Mouse (Mus musculus): ENCODE data around the gene Ypel1. TPM values are rescaled to one million over a fixed set of nuclear protein-coding genes. Genes with fewer than 3 reads are reported as not detected.

Ypel1 gene
- 96.2 and 97.4 TPM in 2 replicates for polyA plus RNA-seq (2016; fragmentation: Nextera tagmentation; extraction: Ambion mirVana)

DNA sequence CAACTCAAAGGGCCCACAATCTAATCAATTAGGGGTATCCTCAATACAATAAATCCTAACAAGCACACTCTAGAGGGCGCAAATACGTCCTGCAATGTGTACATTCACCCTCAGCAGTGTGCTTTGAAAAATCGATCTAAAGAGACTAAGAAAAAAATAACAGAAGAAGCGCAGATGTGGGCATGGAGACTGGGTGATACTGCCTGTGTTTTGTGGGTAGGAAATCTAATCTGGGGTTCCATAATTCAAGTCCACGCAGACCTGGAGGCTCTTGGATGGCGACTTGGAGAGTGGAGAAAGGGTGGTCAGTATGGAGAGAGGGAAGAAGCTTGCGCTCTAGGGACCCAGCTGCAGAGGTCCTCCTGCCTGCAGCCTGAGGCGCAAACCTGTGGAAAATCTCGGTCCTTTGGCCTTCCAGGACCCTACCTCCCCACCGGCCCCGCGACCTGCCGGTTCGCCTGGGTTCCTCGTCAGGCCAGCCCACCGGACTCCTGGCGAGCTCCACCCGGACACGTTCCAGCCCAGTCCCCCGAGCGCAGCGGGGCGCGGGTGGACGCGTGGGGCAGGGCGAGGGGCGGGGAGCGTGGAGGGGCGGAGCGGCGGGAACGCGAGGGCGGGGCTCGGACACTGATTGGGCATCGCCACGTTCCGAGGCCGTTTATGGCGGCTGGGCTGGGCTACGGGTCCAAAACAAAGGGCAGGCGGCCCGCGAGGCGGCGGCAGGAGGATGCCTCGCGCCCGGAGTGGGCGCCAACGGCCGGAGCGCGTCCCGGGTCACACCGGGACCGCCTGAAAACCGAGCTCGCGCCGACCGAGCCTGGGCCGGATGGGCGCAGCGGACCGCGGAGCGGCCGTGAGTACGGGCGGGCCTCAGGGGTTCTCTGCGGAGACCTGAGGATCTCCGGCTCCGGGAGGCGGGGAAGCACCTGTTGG, at the start of gene Ypel1:
Ypel1 (plus strand) TSS at position 186 of the 933 bp plus-strand sequence.
- H3K36me3 ChIP-seq (replicated peaks): peaks cover 31% of the 10 kb centered on the region
- peak within 1 kb of the TSS; percentile 71 for H3K4me3 ChIP-seq
- under 1% methylated on average over 76 of the region's 76 CpGs for WGBS
- peaks cover under 1% of the 10 kb centered on the region; the same call in 1 of the 2 replicates for H3K9me3 ChIP-seq
- H3K27me3 ChIP-seq (ENCODE audit: poor library complexity, severe bottlenecking): no peaks in the 10 kb centered on the region
- peaks cover 20% of the 10 kb centered on the region for H3K4me1 ChIP-seq
- peak within 1 kb of the TSS; percentile 96 for H3K27ac ChIP-seq
- peak; percentile 94 for DNase-seq (ENCODE audit: extremely low spot score, low spot score)

DNA sequence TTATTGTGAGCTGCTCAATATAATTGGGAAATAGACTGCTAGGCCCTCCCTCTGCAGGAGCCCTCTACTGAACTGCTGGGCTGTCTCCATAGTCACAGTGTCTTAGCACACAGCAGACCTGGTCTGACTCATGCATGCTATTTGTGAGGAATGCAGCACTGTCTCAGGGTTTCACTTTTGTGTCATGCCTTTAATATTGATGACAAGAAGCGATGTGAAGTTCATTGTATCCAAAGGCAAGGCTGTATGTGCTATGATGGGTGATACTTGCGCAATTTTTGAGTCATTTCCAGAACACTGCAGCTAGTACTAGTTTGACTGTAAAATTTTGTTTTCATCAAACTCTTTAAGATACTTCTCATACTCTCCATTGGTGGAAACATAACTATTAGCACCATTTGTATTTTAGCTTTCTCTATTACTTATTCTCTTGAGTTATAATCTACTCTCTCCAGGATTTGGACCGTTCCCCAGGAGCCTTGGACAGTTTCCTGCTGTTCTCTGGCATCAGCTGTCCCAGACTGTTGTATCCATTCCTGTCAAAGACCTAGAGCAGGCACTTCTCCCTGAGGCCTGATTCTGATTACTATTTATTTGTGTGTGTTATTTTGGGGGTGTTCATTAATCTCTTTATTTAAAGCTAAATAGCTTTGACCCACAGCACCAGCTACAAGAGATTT, 44.9 kb upstream of the Ypel1 start:
- 96% methylated on average over 3 of the region's 3 CpGs for WGBS
- Histone ChIP-seq H3K4me3 (no peak overlapping the region), H3K27ac (no peak overlapping the region), H3K4me1 (no peaks in the 10 kb centered on the region), H3K36me3 (replicated peaks) (peaks cover 91% of the 10 kb centered on the region), H3K9me3 (no peaks in the 10 kb centered on the region), H3K27me3 (ENCODE audit: poor library complexity, severe bottlenecking) (no peaks in the 10 kb centered on the region)
- DNase-seq (ENCODE audit: extremely low spot score, low spot score): no peak

DNA sequence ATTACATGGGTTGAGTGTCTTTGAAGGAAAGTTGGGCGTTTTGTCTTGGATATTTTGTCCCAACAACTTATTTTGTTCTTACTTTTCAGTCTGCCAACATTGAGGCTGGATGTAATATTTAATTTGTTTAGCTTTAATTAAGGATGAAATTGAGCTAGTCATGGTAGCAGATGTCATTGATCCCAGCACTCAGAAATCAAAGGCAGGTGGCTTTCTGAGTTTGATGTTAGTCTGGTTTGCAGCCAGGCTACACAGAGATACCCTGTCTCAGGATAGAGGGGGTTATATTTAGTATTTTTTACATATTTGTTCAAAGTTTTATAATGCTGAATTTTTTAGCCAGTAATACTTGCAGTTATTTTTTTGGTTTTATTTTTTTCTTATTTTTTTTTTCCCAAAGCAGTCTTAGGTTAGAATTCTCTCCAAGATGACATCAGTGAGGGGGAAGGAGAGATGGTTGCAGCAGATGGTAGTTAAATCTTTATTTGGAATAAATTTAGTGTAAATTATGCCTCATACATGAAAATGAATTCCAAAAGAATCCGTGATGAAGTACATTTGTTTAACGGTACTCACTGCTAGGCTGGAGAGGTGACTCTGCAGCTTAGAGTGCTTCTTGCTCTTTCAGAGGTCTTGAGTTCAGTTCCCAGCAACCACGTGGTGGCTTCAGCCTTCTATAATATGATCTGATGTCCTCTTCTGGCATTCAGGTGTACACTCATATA, 39.4 kb upstream of the Ypel1 start:
- Histone ChIP-seq H3K27me3 (ENCODE audit: poor library complexity, severe bottlenecking) (no peaks in the 10 kb centered on the region), H3K4me1 (no peaks in the 10 kb centered on the region), H3K27ac (no peak overlapping the region), H3K4me3 (no peak overlapping the region), H3K9me3 (no peaks in the 10 kb centered on the region), H3K36me3 (replicated peaks) (peaks cover 89% of the 10 kb centered on the region)
- 91% methylated on average over 4 of the region's 4 CpGs for WGBS
- DNase-seq (ENCODE audit: extremely low spot score, low spot score): no peak

DNA sequence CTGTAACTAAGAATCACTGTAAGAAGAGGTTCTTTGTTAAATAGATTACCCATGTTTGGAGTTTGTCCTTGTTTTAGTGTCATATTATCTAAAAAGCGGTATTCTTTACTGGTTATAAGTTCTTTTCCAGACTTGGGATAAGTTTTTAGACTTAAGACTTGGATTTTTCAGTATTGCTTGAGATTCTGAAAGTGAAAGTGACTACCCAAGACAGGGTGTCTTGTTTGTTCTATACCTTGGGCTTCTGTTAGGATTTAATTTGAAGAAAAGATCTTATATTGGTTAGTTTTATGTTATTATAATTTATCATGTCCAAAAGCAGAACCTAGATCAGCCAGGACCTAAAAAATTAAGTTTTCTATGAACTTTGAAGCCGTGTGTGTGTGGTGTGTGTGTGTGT, 35.7 kb upstream of the Ypel1 start:
- Histone ChIP-seq H3K9me3 (no peaks in the 10 kb centered on the region), H3K27ac (no peak overlapping the region), H3K4me3 (no peak overlapping the region), H3K4me1 (no peaks in the 10 kb centered on the region), H3K27me3 (ENCODE audit: poor library complexity, severe bottlenecking) (no peaks in the 10 kb centered on the region), H3K36me3 (replicated peaks) (peaks cover 92% of the 10 kb centered on the region)
- WGBS: 96% methylated on average over 2 of the region's 2 CpGs
- no peak for DNase-seq (ENCODE audit: extremely low spot score, low spot score)

DNA sequence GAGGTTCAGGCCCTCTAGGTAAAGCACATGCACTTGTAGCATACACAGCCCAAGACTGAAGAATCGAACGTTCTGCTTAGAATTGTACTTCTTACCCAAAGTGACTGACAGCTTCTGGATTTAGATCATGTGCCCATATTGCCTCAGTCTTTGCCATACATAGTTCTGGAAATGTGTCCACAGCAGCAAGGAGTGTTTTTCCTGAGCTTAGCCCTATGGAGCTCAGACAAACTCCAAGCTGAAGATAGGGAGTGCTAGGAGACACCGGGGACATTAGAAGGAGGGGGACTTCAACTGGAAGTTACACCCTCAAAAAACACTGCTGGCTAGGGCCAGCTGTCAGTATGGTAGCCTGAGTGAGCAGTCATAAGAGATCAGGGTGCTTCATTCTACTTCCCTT, 28.8 kb upstream of the Ypel1 start:
- Histone ChIP-seq H3K36me3 (replicated peaks) (peaks cover 100% of the 10 kb centered on the region), H3K4me3 (no peak overlapping the region), H3K9me3 (no peaks in the 10 kb centered on the region), H3K27ac (no peak overlapping the region), H3K4me1 (no peaks in the 10 kb centered on the region), H3K27me3 (ENCODE audit: poor library complexity, severe bottlenecking) (no peaks in the 10 kb centered on the region)
- 94% methylated on average over 3 of the region's 3 CpGs for WGBS
- no peak for DNase-seq (ENCODE audit: extremely low spot score, low spot score)

DNA sequence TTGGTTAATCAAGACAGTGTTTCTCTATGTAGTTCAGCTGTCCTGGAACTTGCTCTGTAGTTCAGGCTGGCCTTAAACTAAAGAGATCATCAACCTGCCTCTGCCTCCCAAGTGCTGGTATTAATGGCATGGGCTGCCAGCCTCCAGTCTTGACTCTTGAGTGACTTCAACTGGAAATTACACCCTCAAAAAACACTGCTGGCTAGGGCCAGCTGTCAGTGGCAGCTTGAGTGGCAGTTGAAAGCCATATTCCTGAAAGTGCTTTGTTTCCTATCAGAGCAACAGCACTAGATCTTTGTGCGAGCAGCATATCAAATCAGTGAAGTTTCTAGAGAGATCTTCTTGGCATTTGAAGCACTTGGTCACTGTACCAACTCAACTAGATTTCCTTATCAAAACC, 28.1 kb upstream of the Ypel1 start:
- Histone ChIP-seq H3K4me1 (no peaks in the 10 kb centered on the region), H3K4me3 (no peak overlapping the region), H3K27me3 (ENCODE audit: poor library complexity, severe bottlenecking) (no peaks in the 10 kb centered on the region), H3K36me3 (replicated peaks) (peaks cover 100% of the 10 kb centered on the region), H3K9me3 (no peaks in the 10 kb centered on the region), H3K27ac (no peak overlapping the region)
- WGBS: 100% methylated on average over 1 of the region's 1 CpGs
- DNase-seq (ENCODE audit: extremely low spot score, low spot score): no peak

DNA sequence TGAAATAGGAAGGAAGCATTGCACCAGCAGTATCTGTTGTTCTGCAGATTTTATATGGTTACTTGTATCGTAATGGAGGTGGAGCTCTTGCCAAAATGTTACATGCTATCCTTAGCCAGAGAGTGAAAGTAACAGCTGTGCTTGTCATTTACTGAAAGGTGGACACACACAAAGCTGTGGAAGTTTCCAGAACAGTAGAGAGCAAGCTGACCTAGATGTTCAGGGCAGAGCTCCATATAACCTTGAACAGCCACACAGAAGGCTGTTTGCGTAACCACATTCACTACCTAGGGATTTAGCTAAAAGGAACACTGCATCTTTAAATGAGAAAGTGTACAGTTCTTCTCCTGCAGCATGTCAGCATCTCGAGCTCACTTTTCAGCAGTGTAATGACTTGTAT, 25.2 kb upstream of the Ypel1 start:
- Histone ChIP-seq H3K27me3 (ENCODE audit: poor library complexity, severe bottlenecking) (no peaks in the 10 kb centered on the region), H3K36me3 (replicated peaks) (peaks cover 97% of the 10 kb centered on the region), H3K9me3 (no peaks in the 10 kb centered on the region), H3K27ac (no peak overlapping the region), H3K4me1 (no peaks in the 10 kb centered on the region), H3K4me3 (no peak overlapping the region)
- no peak for DNase-seq (ENCODE audit: extremely low spot score, low spot score)
- 95% methylated on average over 3 of the region's 3 CpGs for WGBS

DNA sequence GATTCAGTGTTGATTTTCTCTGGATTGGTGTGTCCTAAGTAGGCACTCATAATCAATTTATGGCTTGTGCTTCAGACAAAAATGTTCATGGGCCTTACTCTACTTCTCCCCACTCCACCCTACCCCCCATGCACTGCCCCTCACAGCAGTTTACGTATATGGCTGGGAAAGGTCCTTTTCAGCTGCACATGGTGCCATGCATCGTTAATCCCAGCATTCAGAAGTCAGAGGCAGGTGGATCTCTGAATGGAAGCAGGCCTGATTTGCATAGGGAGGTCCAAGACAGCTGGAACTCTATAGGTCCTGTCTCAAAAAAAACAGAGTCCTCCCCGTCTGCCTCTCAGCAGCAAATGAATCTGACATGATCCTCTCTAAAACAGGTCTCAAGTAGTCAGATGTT, 24.2 kb upstream of the Ypel1 start:
- H3K36me3 ChIP-seq (replicated peaks): peaks cover 97% of the 10 kb centered on the region

DNA sequence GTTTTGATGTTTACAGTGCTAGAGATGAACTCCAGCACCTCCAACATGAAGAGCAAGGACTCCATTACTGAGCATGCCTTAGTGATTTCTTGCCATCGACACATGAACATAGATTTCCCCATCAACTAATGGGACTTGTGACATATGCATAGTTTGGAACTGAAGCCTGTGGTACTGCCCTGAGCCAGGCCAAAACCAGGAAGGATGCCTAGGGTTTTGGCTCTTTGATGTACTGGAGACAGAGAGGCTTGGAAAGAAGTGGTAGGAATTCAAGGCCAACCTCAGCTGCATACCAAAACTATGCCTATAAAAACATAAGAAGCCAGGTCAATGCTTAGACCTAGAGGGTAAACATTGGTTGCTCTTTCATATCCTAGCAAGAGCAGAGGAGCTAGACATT, 19.6 kb upstream of the Ypel1 start:
- Histone ChIP-seq H3K9me3 (no peaks in the 10 kb centered on the region), H3K4me1 (no peaks in the 10 kb centered on the region), H3K4me3 (no peak overlapping the region), H3K27ac (no peak overlapping the region), H3K36me3 (replicated peaks) (peaks cover 53% of the 10 kb centered on the region), H3K27me3 (ENCODE audit: poor library complexity, severe bottlenecking) (no peaks in the 10 kb centered on the region)
- WGBS: 98% methylated on average over 1 of the region's 1 CpGs
- DNase-seq (ENCODE audit: extremely low spot score, low spot score): no peak

More for the DNA sequence above, 24.2 kb upstream of the Ypel1 start:
- Histone ChIP-seq H3K27ac (no peak overlapping the region), H3K4me1 (no peaks in the 10 kb centered on the region), H3K27me3 (ENCODE audit: poor library complexity, severe bottlenecking) (no peaks in the 10 kb centered on the region), H3K4me3 (no peak overlapping the region), H3K9me3 (no peaks in the 10 kb centered on the region)
- WGBS: 66% methylated on average over 3 of the region's 3 CpGs
- DNase-seq (ENCODE audit: extremely low spot score, low spot score): no peak

DNA sequence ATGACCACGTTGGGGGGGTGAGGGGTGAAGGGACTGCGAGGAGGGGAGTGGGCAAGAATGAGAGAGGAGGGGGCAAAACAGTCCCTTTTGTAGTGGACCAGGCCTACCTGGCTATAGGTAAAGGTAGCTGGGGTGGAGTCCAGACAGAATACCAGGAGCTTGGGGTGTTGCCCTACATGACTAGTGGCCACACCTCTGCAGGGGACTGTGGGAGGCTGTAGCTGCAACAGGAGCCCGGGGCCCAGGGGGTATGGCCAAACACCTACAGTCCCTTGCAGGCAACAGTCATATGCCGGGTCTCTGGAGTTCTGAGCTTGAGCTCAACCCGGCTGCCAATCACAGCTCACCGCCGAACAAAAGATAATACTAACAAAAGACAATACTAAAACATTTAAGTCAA, 17.4 kb upstream of the Ypel1 start:
- Histone ChIP-seq H3K9me3 (no peaks in the 10 kb centered on the region), H3K4me1 (peaks cover 12% of the 10 kb centered on the region), H3K27me3 (ENCODE audit: poor library complexity, severe bottlenecking) (no peaks in the 10 kb centered on the region), H3K36me3 (replicated peaks) (peaks cover 31% of the 10 kb centered on the region), H3K27ac (no peak overlapping the region), H3K4me3 (no peak overlapping the region)
- 83% methylated on average over 7 of the region's 7 CpGs for WGBS
- DNase-seq (ENCODE audit: extremely low spot score, low spot score): no peak

DNA sequence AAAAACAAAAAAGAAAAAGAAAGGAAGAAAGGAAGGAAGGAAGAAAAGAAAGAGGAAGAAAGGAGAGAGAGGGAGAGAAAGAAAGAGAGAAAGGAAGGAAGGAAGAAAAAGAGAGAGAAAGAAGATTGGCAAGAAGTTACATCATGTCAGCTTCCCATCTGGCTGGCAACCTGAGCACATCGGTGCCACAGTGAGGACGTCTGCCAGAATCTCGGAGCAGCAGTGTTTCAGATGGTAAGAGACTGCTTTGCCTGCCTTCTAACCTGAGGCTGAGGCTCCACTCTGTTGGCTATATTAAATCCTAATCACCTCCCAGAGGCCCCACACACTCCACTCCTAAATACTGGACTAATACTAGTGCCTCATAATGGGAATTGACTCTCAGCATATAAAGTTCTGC, 15.6 kb upstream of the Ypel1 start:
- 81% methylated on average over 3 of the region's 3 CpGs for WGBS
- Histone ChIP-seq H3K4me1 (peaks cover 12% of the 10 kb centered on the region), H3K4me3 (no peak overlapping the region), H3K27ac (no peak overlapping the region), H3K36me3 (replicated peaks) (peaks cover 14% of the 10 kb centered on the region), H3K27me3 (ENCODE audit: poor library complexity, severe bottlenecking) (no peaks in the 10 kb centered on the region), H3K9me3 (no peaks in the 10 kb centered on the region)
- no peak for DNase-seq (ENCODE audit: extremely low spot score, low spot score)

DNA sequence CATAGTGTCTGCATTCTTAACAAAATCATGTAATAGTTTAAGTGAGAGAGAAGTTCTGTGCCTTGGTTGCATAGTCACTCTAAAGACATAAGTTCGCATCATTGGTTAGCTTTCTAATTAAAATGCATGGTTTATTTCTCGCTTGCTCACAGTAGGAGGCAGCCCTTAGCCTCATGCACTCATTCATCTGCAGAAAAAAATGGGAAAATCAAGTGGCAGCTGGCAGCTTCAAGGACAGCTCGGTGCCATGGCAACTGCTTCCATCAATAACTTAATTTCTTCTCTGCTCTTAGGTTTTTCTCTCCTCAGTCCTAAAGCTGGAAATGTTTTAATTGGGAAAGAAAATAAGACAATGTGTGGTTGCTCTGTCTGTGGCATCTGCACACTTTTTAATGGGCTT, 13.9 kb upstream of the Ypel1 start:
- H3K27ac ChIP-seq: peak overlapping the region; percentile 60; the same call in 1 of the 2 replicates
- H3K4me3 ChIP-seq: no peak overlapping the region
- no peak for DNase-seq (ENCODE audit: extremely low spot score, low spot score)
- no peaks in the 10 kb centered on the region for H3K9me3 ChIP-seq
- H3K4me1 ChIP-seq: peaks cover 12% of the 10 kb centered on the region
- H3K27me3 ChIP-seq (ENCODE audit: poor library complexity, severe bottlenecking): no peaks in the 10 kb centered on the region
- no peaks in the 10 kb centered on the region for H3K36me3 ChIP-seq (replicated peaks)
- 63% methylated on average over 3 of the region's 3 CpGs for WGBS

All from forebrain, embryonic 10.5 days (tissue).